Mouse (Mus musculus): ENCODE data around the gene Efcab14.

DNA sequence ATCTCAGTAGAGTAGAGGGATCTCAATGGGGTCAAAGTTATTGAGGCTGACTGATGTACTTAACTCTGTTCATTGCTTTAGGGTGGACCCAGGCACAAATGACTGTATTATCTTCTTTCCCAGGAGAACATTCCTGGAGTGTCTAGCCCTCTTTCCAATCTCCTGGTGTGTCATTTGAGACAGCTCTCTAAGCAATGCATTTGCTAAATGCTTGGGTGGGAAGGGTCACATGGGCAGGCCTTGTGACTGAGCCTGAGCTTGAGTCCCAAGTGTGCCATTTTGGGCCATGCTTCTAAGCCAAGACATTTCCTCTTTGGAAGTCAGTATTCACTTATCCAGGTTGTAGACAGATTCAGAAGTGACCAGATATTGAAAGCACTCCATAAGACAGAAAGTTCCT, 83.9 kb downstream of the Efcab14 start:
- TF ChIP-seq CTCF (IDR thresholded peaks at IDR 0.05; ENCODE audit: extremely low read depth, insufficient read depth, low read length), result no peak
- TF ChIP-seq POLR2A (IDR thresholded peaks at IDR 0.05; ENCODE audit: extremely low read depth, insufficient read depth, low read length), result no peak

All from cortical plate, adult 2 months (tissue).